Mouse (Mus musculus): ENCODE data around the gene Ubl3. TPM values are rescaled to one million over a fixed set of nuclear protein-coding genes. Genes with fewer than 3 reads are reported as not detected.

The Ubl3 gene
- total and polyA plus RNA-seq, 2 experiments from 2014 or later, result 79.1 to 128 TPM

DNA sequence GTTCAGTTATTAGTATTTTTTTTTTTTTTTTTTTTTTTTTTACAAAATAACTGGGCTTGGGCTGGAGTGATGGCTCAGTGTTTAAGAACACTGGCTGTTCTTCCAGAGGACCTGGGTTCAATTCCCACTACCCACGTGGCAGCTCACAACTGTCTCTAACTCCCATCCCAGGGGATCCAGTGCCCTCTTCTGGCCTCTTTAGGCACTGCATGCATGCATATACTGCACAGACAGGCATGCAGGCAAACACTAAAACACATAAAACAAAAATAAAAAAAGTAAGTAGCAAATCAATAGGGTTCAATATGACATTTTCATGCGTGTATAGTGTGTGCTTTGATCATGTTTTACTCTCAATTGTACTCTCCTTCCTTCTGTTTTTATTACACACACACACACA lies 26.6 kb upstream of the Ubl3 start:
- Histone ChIP-seq H3K4me1 (ENCODE audit: insufficient read depth, low read length) (no peaks in the 10 kb centered on the region; the same call in 1 of the 2 replicates), H3K9me3 (ENCODE audit: low read length) (no peaks in the 10 kb centered on the region), H3K36me3 (ENCODE audit: insufficient read depth, low read length) (no peaks in the 10 kb centered on the region), H3K27me3 (ENCODE audit: insufficient read depth, low read length) (no peaks in the 10 kb centered on the region), H3K27ac (ENCODE audit: low read depth, low read length) (no peak overlapping the region), H3K9ac (replicated peaks; ENCODE audit: low read length, poor library complexity, severe bottlenecking) (no peak overlapping the region), H3K4me3 (ENCODE audit: low read depth, low read length) (no peak overlapping the region), H3K4me2 (ENCODE audit: low read depth, low read length, poor library complexity, severe bottlenecking) (no peak overlapping the region)
- TF ChIP-seq CTCF (IDR thresholded peaks at IDR 0.05), result peak; percentile 46
- DNase-seq (ENCODE audit: low spot score) (no peak), ATAC-seq (ENCODE audit: low FRiP score) (no peak)
- whole genome bisulfite sequencing, result 90% methylated on average over 2 of the region's 2 CpGs

DNA sequence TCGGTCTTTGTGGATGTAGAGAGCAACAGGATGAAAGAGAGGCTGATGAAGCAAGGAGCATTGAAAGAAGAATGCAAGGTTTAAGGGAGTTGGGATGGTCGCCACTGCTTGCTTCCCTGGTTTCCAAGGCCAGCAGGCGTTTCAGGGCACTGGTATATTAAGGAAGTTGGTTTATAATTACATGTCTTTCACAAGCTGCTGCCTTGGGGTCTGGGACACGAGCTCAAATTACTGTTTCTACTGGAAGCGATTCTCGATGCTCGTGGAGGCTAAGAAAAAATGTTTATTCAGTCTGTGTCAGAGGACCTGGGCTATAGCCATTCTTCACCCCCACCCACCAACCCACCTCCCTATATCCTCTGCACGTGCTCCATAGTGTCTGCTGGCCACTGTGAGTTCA lies 25.8 kb upstream of the Ubl3 start:
- ATAC-seq (ENCODE audit: low FRiP score), result no peak

DNA sequence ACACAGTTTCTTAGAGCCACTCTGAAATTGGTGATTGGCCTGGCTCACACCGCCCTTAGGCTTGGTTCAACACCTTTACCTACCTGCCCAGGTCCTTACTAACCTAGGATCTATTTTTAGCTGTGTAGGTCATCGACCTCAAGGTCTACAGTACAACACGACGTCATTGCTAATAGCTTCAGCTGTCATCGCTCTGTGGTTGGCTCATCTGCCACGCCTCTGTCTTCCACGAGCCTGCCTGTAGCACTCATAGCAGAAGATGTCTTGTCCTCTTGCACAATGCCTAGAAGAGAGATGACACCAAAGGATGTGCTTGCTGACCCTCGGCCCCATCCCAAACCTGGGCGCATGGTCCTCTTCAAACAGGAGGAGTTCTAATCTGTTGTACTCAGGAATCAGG lies 24.7 kb upstream of the Ubl3 start:
- 90% methylated on average over 9 of the region's 9 CpGs for WGBS
- Histone ChIP-seq H3K9ac (replicated peaks; ENCODE audit: low read length, poor library complexity, severe bottlenecking) (no peak overlapping the region), H3K36me3 (ENCODE audit: insufficient read depth, low read length) (no peaks in the 10 kb centered on the region), H3K27me3 (ENCODE audit: insufficient read depth, low read length) (no peaks in the 10 kb centered on the region), H3K9me3 (ENCODE audit: low read length) (no peaks in the 10 kb centered on the region), H3K4me2 (ENCODE audit: low read depth, low read length, poor library complexity, severe bottlenecking) (no peak overlapping the region), H3K4me3 (ENCODE audit: low read depth, low read length) (no peak overlapping the region), H3K4me1 (ENCODE audit: insufficient read depth, low read length) (no peaks in the 10 kb centered on the region; the same call in 1 of the 2 replicates), H3K27ac (ENCODE audit: low read depth, low read length) (no peak overlapping the region)
- no peak for TF ChIP-seq CTCF (IDR thresholded peaks at IDR 0.05)
- no peak for ATAC-seq (ENCODE audit: low FRiP score)
- no peak for DNase-seq (ENCODE audit: low spot score)

More for the DNA sequence above, 25.8 kb upstream of the Ubl3 start:
- TF ChIP-seq CTCF (IDR thresholded peaks at IDR 0.05), result no peak
- no peak overlapping the region for H3K4me2 ChIP-seq (ENCODE audit: low read depth, low read length, poor library complexity, severe bottlenecking)
- H3K9me3 ChIP-seq (ENCODE audit: low read length), result no peaks in the 10 kb centered on the region
- DNase-seq (ENCODE audit: low spot score), result no peak
- no peaks in the 10 kb centered on the region for H3K27me3 ChIP-seq (ENCODE audit: insufficient read depth, low read length)
- H3K4me1 ChIP-seq (ENCODE audit: insufficient read depth, low read length), result no peaks in the 10 kb centered on the region; the same call in 1 of the 2 replicates
- no peak overlapping the region for H3K9ac ChIP-seq (replicated peaks; ENCODE audit: low read length, poor library complexity, severe bottlenecking)
- no peaks in the 10 kb centered on the region for H3K36me3 ChIP-seq (ENCODE audit: insufficient read depth, low read length)
- H3K4me3 ChIP-seq (ENCODE audit: low read depth, low read length), result no peak overlapping the region
- H3K27ac ChIP-seq (ENCODE audit: low read depth, low read length), result no peak overlapping the region
- WGBS, result 74% methylated on average over 8 of the region's 8 CpGs

DNA sequence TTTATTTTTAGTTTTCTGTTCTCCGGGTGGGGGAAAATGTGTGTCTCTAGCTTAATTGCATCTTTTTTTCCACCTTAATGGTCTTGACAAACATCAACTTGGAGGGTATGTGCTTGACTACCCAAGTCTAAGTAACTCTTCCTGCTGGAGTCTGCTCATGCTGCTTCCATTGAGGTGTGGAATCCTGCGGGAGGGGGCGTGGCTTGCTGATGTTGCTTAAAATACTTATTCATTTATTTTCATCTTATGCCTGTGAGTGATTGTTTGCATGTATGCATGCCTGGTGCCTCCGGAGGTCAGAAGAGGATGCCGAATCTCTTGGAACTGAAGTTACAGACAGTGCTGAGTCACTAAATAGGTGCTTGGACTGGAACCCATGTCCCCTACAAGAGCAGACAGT lies 22.6 kb upstream of the Ubl3 start:
- no peak for TF ChIP-seq CTCF (IDR thresholded peaks at IDR 0.05)
- no peak overlapping the region for H3K9ac ChIP-seq (replicated peaks; ENCODE audit: low read length, poor library complexity, severe bottlenecking)
- no peaks in the 10 kb centered on the region; the same call in 1 of the 2 replicates for H3K4me1 ChIP-seq (ENCODE audit: insufficient read depth, low read length)
- no peaks in the 10 kb centered on the region for H3K9me3 ChIP-seq (ENCODE audit: low read length)
- no peak overlapping the region for H3K4me2 ChIP-seq (ENCODE audit: low read depth, low read length, poor library complexity, severe bottlenecking)
- ATAC-seq (ENCODE audit: low FRiP score), result no peak
- no peaks in the 10 kb centered on the region for H3K36me3 ChIP-seq (ENCODE audit: insufficient read depth, low read length)
- WGBS, result 70% methylated on average over 5 of the region's 5 CpGs
- no peak overlapping the region for H3K27ac ChIP-seq (ENCODE audit: low read depth, low read length)
- no peak for DNase-seq (ENCODE audit: low spot score)
- H3K27me3 ChIP-seq (ENCODE audit: insufficient read depth, low read length), result no peaks in the 10 kb centered on the region
- no peak overlapping the region for H3K4me3 ChIP-seq (ENCODE audit: low read depth, low read length)

DNA sequence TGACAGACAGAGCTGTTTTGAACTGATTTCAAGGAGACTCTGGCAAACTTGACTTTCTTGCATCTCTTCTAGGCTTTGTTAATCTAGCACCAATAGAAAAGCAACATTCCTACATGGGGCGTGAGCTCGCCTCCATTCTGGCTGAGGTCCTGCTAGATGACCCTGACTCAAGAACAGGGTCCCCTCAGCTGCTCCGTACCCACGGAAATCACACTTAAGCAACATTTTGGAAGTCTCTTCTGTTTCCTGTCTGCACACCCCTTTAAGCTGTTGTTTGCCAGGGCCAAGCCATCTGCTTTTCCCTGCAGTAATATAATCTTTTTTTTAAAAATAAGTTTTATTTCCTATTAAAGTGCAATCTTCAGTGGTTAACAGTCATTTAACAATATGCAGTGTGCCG lies 20.1 kb upstream of the Ubl3 start:
- H3K9ac ChIP-seq (replicated peaks; ENCODE audit: low read length, poor library complexity, severe bottlenecking), result no peak overlapping the region
- TF ChIP-seq CTCF (IDR thresholded peaks at IDR 0.05), result no peak
- H3K4me1 ChIP-seq (ENCODE audit: insufficient read depth, low read length), result no peaks in the 10 kb centered on the region; the same call in 1 of the 2 replicates
- H3K36me3 ChIP-seq (ENCODE audit: insufficient read depth, low read length), result no peaks in the 10 kb centered on the region
- no peaks in the 10 kb centered on the region for H3K9me3 ChIP-seq (ENCODE audit: low read length)
- H3K27me3 ChIP-seq (ENCODE audit: insufficient read depth, low read length), result no peaks in the 10 kb centered on the region
- 92% methylated on average over 5 of the region's 5 CpGs for WGBS
- no peak for DNase-seq (ENCODE audit: low spot score)
- H3K4me2 ChIP-seq (ENCODE audit: low read depth, low read length, poor library complexity, severe bottlenecking), result no peak overlapping the region
- no peak overlapping the region for H3K27ac ChIP-seq (ENCODE audit: low read depth, low read length)
- ATAC-seq (ENCODE audit: low FRiP score), result no peak
- H3K4me3 ChIP-seq (ENCODE audit: low read depth, low read length), result no peak overlapping the region

DNA sequence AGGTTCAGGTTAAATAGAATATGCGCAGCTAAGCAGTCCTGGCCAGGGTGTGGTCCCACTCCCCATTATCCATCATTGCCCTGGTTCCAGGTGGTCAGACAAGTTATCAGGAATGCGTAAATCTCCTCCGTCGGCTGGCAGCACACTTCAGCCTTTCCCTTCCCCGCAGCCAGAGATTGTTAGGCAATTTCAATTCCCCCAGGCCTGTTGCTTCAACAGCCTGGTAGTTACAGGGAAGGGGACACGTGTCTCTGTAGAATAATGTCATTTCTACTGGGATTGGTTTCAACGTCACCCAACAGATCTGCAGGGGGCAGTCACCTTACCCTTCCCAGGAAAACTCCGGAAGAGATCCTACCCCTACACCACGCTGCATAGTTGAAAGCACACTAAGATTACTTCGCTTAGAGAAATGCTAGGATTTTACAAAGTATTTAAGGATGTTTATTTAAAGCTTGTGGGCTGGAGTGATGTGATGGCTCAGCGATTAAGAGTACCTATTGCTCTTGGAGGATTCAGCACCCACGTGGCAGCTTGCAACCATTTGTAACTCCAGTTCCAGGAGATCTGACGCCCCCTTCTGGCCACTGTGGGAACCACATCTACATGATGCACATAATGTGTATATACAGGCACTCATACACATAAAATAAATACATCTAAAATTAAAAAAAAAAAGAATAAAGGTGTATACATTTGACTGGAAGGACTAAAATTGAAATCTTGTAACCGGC lies 18.1 kb upstream of the Ubl3 start:
- WGBS, result 89% methylated on average over 14 of the region's 14 CpGs

More for the DNA sequence above, 18.1 kb upstream of the Ubl3 start:
- Histone ChIP-seq H3K36me3 (ENCODE audit: insufficient read depth, low read length) (no peaks in the 10 kb centered on the region), H3K9me3 (ENCODE audit: low read length) (no peaks in the 10 kb centered on the region), H3K4me1 (ENCODE audit: insufficient read depth, low read length) (no peaks in the 10 kb centered on the region; the same call in 1 of the 2 replicates), H3K4me3 (ENCODE audit: low read depth, low read length) (no peak overlapping the region), H3K4me2 (ENCODE audit: low read depth, low read length, poor library complexity, severe bottlenecking) (no peak overlapping the region), H3K27ac (ENCODE audit: low read depth, low read length) (no peak overlapping the region), H3K9ac (replicated peaks; ENCODE audit: low read length, poor library complexity, severe bottlenecking) (no peak overlapping the region), H3K27me3 (ENCODE audit: insufficient read depth, low read length) (no peaks in the 10 kb centered on the region)
- ATAC-seq (ENCODE audit: low FRiP score) (no peak), DNase-seq (ENCODE audit: low spot score) (no peak)
- TF ChIP-seq CTCF (IDR thresholded peaks at IDR 0.05), result peak; percentile 45
